ENCODE assay signal across 25 mouse cellular contexts in genomic region chr13:15026601-15027000, GRCm38 (mm10).
"Had no signal": no experiment of that assay in that cellular context is flagged by ENCODE, and none has a peak within 500 bp of the region (broad histone marks: within the 10 kb centered on the region; RNA-seq: fewer than 3 reads in every experiment).

No protein-coding gene starts in this region.

- H3K27ac ChIP-seq: heart, adult 2 months; heart, embryonic 13.5 days; heart, embryonic 15.5 days; hindbrain, embryonic 10.5 days; hindbrain, embryonic 12.5 days; hindbrain, embryonic 14.5 days; intestine, embryonic 15.5 days; layer of hippocampus, adult 2 months; left cerebral cortex, adult 2 months; liver, embryonic 13.5 days had no signal

- H3K4me3 ChIP-seq: heart, adult 2 months; heart, embryonic 13.5 days; heart, embryonic 15.5 days; hindbrain, embryonic 10.5 days; hindbrain, embryonic 12.5 days; intestine, embryonic 15.5 days; layer of hippocampus, adult 2 months; left cerebral cortex, adult 2 months; liver, embryonic 13.5 days had no signal

- H3K9ac ChIP-seq: heart, embryonic 13.5 days; heart, embryonic 15.5 days; hindbrain, embryonic 12.5 days; hindbrain, embryonic 14.5 days; intestine, embryonic 15.5 days; liver, embryonic 13.5 days had no signal

- H3K27me3 ChIP-seq: heart, embryonic 13.5 days; heart, embryonic 15.5 days; hindbrain, embryonic 12.5 days; intestine, embryonic 15.5 days; liver, embryonic 13.5 days had no signal

- H3K9me3 ChIP-seq: heart, embryonic 13.5 days; heart, embryonic 15.5 days; hindbrain, embryonic 10.5 days; hindbrain, embryonic 12.5 days; intestine, embryonic 15.5 days; liver, embryonic 13.5 days had no signal

- ATAC-seq: hindbrain, embryonic 16.5 days; inflammation-experienced regulatory T-cells, adult 6 months; intestine, embryonic 15.5 days; intestine, postnatal 0 days had no signal

- DNase-seq: gastrocnemius, postnatal 14 days; gastrocnemius, postnatal 36 days; heart, adult 11 months; heart, adult 2 months; heart, postnatal 4 days; kidney, adult 18-20 months; kidney, adult 8-10 months; kidney, postnatal 10 days; kidney, postnatal 25 days; kidney, postnatal 4 days; liver; liver, embryonic 13.5 days had no signal

- H3K4me2 ChIP-seq: heart, embryonic 11.5 days; heart, embryonic 13.5 days; heart, embryonic 15.5 days; hindbrain, embryonic 12.5 days; hindbrain, embryonic 14.5 days; intestine, embryonic 15.5 days; liver, embryonic 11.5 days; liver, embryonic 13.5 days had no signal

- H3K4me1 ChIP-seq: heart, embryonic 13.5 days; heart, embryonic 15.5 days; hindbrain, embryonic 10.5 days; hindbrain, embryonic 12.5 days; intestine, embryonic 15.5 days; liver, embryonic 13.5 days had no signal

- H3K36me3 ChIP-seq: heart, embryonic 13.5 days; heart, embryonic 15.5 days; hindbrain, embryonic 10.5 days; hindbrain, embryonic 12.5 days; intestine, embryonic 15.5 days; liver, embryonic 13.5 days had no signal
